Mouse (Mus musculus) heart, embryonic 14.5 days (tissue): ENCODE measurements around the gene Relt. TPM values are rescaled to one million over a fixed set of nuclear protein-coding genes. Genes with fewer than 3 reads are reported as not detected.
A peak's percentile ranks its signal among the peaks of the same experiment; 100 is the strongest.
"Not testable (repeated sequence)": the region's sequence is repeated elsewhere in the genome, so short reads cannot be mapped to it uniquely, and the experiment has no call there.

Source experiments
- ATAC-seq: fragments of 200-750 bp; cut with Nextera tagmentation; 2 replicates; pipeline ENCODE4 v1.8.0; 2017; ENCODE audit warnings: low read depth, moderate TSS enrichment; ENCODE audit not compliant: insufficient number of reproducible peaks, insufficient read depth, low FRiP score
- H3K27ac ChIP-seq, 2 experiments: fragments of 200-500 bp in 1 of 2; fragments of 300-500 bp in 1 of 2; sonication (generic) in 1 of 2; replicated peaks in 1 of 2; 2 replicates each; pipeline ENCODE4 v1.5.1; 2012 to 2014; ENCODE audit warnings: low read depth in 2 of 2, low read length in 2 of 2, control low read depth in 1 of 2, mild to moderate bottlenecking in 1 of 2, mixed read lengths in 1 of 2; ENCODE audit not compliant: control insufficient read depth in 1 of 2, insufficient read depth in 1 of 2
- H3K27me3 ChIP-seq: fragments of 300-500 bp; sonication (generic); 2 replicates; pipeline ENCODE4 v1.6.1; 2014; ENCODE audit warnings: mild to moderate bottlenecking, low read length, control low read depth; ENCODE audit not compliant: control insufficient read depth, insufficient read depth
- H3K36me3 ChIP-seq: fragments of 300-500 bp; sonication (generic); 2 replicates; pipeline ENCODE4 v1.6.1; 2014; ENCODE audit warnings: mild to moderate bottlenecking, control low read depth, low read length, mixed read lengths; ENCODE audit not compliant: control insufficient read depth, insufficient read depth
- H3K4me1 ChIP-seq, 2 experiments: fragments of 200-500 bp in 1 of 2; fragments of 300-500 bp in 1 of 2; sonication (generic) in 1 of 2; 2 replicates each; pipeline ENCODE4 v1.6.1; 2012 to 2014; ENCODE audit warnings: low read length in 2 of 2, control low read depth in 1 of 2, mixed read lengths in 1 of 2; ENCODE audit not compliant: control insufficient read depth in 2 of 2, insufficient read depth in 2 of 2
- H3K4me2 ChIP-seq: fragments of 300-500 bp; sonication (generic); 2 replicates; pipeline ENCODE4 v1.6.1; 2014; ENCODE audit warnings: mild to moderate bottlenecking, low read length
- H3K4me3 ChIP-seq, 2 experiments: fragments of 200-500 bp in 1 of 2; fragments of 300-500 bp in 1 of 2; sonication (generic) in 1 of 2; 2 replicates each; pipeline ENCODE4 v1.5.1; 2012 to 2014; ENCODE audit warnings: low read length in 2 of 2, mild to moderate bottlenecking in 2 of 2, control low read depth in 1 of 2, low read depth in 1 of 2, moderate library complexity in 1 of 2; ENCODE audit not compliant: control insufficient read depth in 1 of 2, insufficient read depth in 1 of 2
- H3K9ac ChIP-seq: fragments of 300-500 bp; sonication (generic); 2 replicates; pipeline ENCODE4 v1.6.1; 2014; ENCODE audit warnings: mild to moderate bottlenecking, low read length
- H3K9me3 ChIP-seq: fragments of 300-500 bp; sonication (generic); 2 replicates; pipeline ENCODE4 v1.6.1; 2016; ENCODE audit warnings: low read length, control low read depth; ENCODE audit not compliant: control insufficient read depth
- WGBS: fragments of 180-500 bp; shearing (Covaris S2); extraction: QIAGEN DNeasy Blood & Tissue Kit; methylation state at CpG from one replicate; pipeline ENCODE4 v1.1.7; 2014; 5-methylcytosine and 5-hydroxymethylcytosine counted together
- polyA plus RNA-seq: library from polyadenylated mRNA; unstranded; fragments of >200 nt; fragmentation: Nextera tagmentation; extraction: Ambion mirVana; gene quantifications from 2 replicates; pipeline ENCODE4 v1.2.1, GENCODE M21; 2014

Gene Relt
- polyA plus RNA-seq, 1 experiment from 2014 or later = 1.2 TPM

DNA sequence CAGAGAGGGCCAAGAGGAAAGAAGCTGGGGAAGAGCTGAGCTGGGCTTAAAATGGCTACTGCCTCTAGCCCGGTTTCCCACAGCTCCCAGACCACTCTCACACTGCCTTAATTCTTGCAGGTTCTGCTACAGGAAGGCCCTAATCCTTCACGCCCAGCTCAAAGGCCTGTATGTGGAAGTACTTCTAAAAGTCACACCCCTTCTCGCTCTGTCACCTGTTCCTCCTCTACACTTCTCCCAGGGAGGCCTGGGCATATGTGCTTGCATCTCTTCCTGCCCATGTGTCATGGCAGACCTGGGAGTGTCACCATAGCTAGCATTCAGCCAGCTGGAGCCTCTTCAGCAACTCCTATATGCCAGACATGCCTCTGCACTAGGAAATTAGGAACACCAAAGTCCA, 9.8 kb downstream of the Relt start:
- 82% methylated on average over 3 of the region's 3 CpGs for WGBS
- Histone ChIP-seq H3K4me2 (no peak overlapping the region), H3K4me3 (no peak overlapping the region), H3K4me1 (peaks cover 34 to 44% of the 10 kb centered on the region in 2 experiments), H3K27ac (no peak overlapping the region), H3K9me3 (no peaks in the 10 kb centered on the region), H3K36me3 (no peaks in the 10 kb centered on the region), H3K27me3 (no peaks in the 10 kb centered on the region), H3K9ac (no peak overlapping the region; the same call in 1 of the 2 replicates)
- ATAC-seq = no peak

DNA sequence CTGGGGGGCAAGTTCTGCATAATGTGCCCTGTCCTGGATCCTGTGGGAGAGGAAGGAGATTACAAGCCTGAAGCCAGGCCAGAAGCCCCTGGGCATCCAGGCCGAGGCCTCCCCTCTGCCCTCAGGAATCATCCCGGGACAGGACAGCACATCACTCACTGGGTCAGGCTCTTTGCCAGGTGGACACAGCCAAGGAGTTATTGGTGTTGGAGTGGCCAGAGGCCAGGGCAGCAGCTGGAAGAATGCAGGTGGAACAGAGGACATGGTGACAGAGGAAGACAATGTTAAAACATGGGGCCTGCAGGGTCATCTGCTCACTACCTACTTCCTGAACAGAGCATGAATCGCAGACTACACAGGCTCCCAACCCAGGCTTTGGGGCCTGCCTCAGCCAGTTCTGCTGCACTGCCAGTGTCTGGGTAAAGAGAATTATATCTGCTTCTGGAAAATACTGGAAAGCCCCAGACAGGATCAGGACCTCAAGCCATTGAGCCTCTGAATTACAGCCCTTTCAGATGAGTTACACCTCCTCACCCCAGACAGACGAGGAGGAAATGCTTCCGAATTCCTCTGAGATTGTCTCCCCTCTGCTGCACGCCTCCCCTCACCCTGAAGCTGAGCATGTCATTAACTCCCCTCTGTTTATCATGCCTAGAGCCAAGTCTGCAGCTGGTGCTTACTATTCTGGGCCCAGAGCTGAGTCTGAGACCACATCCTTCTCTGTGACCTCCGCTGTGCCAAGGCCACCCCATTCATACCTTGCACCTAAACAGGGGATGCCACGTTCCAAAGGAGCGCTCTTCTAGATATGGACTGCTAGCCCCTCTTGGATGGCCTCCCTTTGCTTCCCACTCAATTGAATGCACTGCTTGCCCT, 11.5 kb downstream of the Relt start:
- Histone ChIP-seq H3K36me3 (0 out of 2 replicates have a peak, but pooled peaks cover 6% of the 10 kb centered on the region), H3K9me3 (no peaks in the 10 kb centered on the region), H3K27me3 (no peaks in the 10 kb centered on the region), H3K9ac (peak overlapping the region; percentile 44; the same call in 1 of the 2 replicates), H3K27ac (peak overlapping the region in 1 of 2 experiments; percentile 67; a peak in 2 of 4 replicates), H3K4me1 (peaks cover 34 to 44% of the 10 kb centered on the region in 2 experiments), H3K4me3 (no peak overlapping the region), H3K4me2 (no peak overlapping the region)
- ATAC-seq = no peak
- 47% methylated on average over 9 of the region's 9 CpGs for WGBS

DNA sequence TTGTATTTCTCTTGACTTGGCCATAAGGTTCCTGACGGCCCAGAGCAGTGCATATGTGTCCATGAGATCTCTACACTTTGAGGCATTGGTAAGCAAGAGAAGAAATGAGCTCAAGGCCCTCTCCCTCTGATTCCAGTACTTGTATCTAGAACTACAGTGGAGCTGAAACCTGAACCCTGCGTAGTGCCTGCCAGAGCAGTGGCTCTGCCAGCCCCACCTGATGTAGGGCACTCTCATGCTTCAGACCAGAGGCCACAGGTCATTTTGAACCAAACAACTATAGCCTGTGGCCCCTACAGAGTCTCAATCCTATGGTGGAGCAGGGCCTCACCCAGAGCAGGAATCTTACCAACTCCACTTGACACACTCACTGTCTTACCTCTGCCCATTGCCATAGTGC, 13.7 kb downstream of the Relt start:
- no peak overlapping the region for H3K9ac ChIP-seq
- no peak overlapping the region for H3K4me2 ChIP-seq
- H3K4me1 ChIP-seq = peaks cover 35 to 43% of the 10 kb centered on the region in 2 experiments
- no peak overlapping the region for H3K27ac ChIP-seq
- no peaks in the 10 kb centered on the region for H3K9me3 ChIP-seq
- 82% methylated on average over 2 of the region's 2 CpGs for WGBS
- H3K27me3 ChIP-seq = no peaks in the 10 kb centered on the region
- no peak overlapping the region for H3K4me3 ChIP-seq
- ATAC-seq = no peak
- H3K36me3 ChIP-seq = 0 out of 2 replicates have a peak, but pooled peaks cover 6% of the 10 kb centered on the region

DNA sequence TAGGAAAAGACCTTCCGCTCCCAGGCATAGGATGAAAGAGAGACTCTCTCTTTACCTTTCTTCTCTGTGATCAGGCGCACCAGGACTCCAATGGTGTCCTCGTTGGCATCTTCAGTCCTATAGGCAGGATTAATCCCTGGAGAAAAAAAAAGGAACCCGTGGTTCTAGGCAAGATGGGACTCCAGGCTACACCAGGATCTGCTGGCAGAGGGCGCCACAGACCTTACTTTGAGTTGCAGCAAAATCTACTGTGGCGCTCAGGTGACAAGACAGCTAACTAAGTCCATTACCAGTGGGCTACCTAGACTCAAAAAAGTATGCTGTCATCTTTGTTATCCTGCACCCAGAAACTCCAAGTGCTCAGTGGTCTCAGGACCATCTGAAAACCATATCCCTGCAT, 14.5 kb downstream of the Relt start:
- no peak overlapping the region for H3K27ac ChIP-seq
- H3K4me1 ChIP-seq = peaks cover 36 to 43% of the 10 kb centered on the region in 2 experiments
- no peak overlapping the region for H3K9ac ChIP-seq
- H3K4me3 ChIP-seq = no peak overlapping the region
- no peaks in the 10 kb centered on the region for H3K27me3 ChIP-seq
- WGBS = 28% methylated on average over 6 of the region's 6 CpGs
- ATAC-seq = no peak
- H3K9me3 ChIP-seq = no peaks in the 10 kb centered on the region
- no peak overlapping the region for H3K4me2 ChIP-seq
- 0 out of 2 replicates have a peak, but pooled peaks cover 6% of the 10 kb centered on the region for H3K36me3 ChIP-seq

DNA sequence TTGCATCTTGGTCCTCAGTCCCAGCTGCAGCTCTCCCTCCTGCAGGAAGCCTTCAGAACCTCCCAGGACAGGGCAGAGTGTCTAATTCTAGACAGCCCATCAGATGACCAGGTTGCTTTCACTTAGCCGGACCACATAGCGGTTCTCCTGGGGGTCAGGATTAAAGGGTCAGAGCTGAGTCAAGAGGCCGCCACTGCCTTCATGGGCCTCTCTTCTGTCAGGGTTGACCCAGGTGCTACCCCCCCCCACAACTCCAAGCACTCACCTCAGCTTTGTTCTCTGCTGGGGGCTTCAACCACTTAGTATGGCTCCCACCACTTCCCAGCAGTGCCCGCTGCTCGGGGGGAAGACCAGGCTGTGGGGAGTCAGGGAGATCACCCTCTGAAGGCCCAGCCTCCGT, 16.1 kb downstream of the Relt start:
- WGBS = 91% methylated on average over 6 of the region's 6 CpGs
- no peak for ATAC-seq

DNA sequence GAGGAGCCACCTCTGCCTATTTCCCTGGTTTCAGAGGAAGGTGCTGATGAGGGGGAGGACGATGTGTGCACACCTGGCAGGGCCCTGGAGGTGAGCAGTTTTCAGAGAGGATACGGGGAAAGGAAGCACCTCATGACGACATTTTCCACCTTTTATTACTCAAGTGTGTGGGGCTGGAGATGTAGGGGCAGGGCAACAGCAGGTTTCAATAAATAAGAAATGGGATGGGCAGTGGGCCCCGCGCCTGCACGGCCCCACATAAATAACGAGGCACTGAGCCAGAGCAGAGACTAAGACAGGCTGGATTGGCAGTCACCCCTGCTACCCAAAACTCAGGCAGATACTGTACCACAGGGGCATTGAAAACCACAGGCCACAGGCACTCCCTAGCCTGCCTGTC, 17.2 kb downstream of the Relt start:
- peaks cover 17 to 18% of the 10 kb centered on the region in 2 experiments for H3K4me1 ChIP-seq
- H3K27me3 ChIP-seq, H3K27ac ChIP-seq, H3K4me2 ChIP-seq, H3K9me3 ChIP-seq, ATAC-seq, H3K4me3 ChIP-seq, H3K9ac ChIP-seq: not testable (repeated sequence)
- H3K36me3 ChIP-seq = peaks cover 11% of the 10 kb centered on the region; the same call in 1 of the 2 replicates
- WGBS = 83% methylated on average over 7 of the region's 7 CpGs

More for the DNA sequence above, 16.1 kb downstream of the Relt start:
- Histone ChIP-seq H3K36me3 (peaks cover 10% of the 10 kb centered on the region; the same call in 1 of the 2 replicates), H3K27ac (no peak overlapping the region), H3K9me3 (no peaks in the 10 kb centered on the region), H3K4me1 (peaks cover 21 to 26% of the 10 kb centered on the region in 2 experiments), H3K4me3 (no peak overlapping the region), H3K9ac (no peak overlapping the region), H3K4me2 (no peak overlapping the region), H3K27me3 (no peaks in the 10 kb centered on the region)

DNA sequence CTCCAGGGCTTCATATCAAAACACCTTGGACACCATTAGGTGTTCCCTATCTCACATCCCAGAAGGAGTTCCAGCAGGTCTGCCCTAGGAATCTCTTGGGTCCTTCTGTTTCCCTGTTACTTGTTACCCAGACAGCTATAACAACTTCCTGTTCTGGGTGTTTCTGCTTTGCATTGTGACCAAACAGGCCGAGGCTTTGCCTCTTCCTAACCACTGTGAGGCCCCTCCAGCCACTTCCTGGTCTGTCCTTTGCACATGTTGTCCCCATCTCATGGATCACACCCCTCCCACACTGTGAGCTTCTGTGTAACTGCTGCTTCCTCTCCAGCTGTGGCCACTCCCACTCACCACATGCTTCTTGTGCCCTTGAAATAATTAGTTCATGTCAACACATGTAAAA, 17.8 kb downstream of the Relt start:
- Histone ChIP-seq H3K9ac (no peak overlapping the region), H3K36me3 (peaks cover 11% of the 10 kb centered on the region; the same call in 1 of the 2 replicates), H3K27ac (peak overlapping the region; percentile 40 to 62), H3K4me1 (peaks cover 17 to 18% of the 10 kb centered on the region in 2 experiments), H3K9me3 (no peaks in the 10 kb centered on the region), H3K4me2 (no peak overlapping the region), H3K27me3 (no peaks in the 10 kb centered on the region), H3K4me3 (no peak overlapping the region)
- WGBS = 21% methylated on average over 1 of the region's 1 CpGs
- no peak; the same call in 1 of the 2 replicates for ATAC-seq
